Mouse (Mus musculus): Measurements from ENCODE around the gene Abcb10. TPM values are rescaled to one million over a fixed set of nuclear protein-coding genes. Genes with fewer than 3 reads are reported as not detected.
"Not testable (repeated sequence)": the region's sequence is repeated elsewhere in the genome, so short reads cannot be mapped to it uniquely, and the experiment has no call there.

Abcb10 gene
- 10 to 100 TPM; 19.4 to 24.5 TPM for total RNA-seq (2021)
- long read RNA-seq, experiment 1, full-length matches to known transcripts = 8 of 13 reads
- long read RNA-seq, experiment 1, partial matches to known transcripts = 1 of 13 reads
- long read RNA-seq, experiment 1, other reads (novel, unspliced or antisense) = 4 of 13 reads
- long read RNA-seq, experiment 2, full-length matches to known transcripts = 26 of 38 reads
- long read RNA-seq, experiment 2, partial matches to known transcripts = 5 of 38 reads
- long read RNA-seq, experiment 2, other reads (novel, unspliced or antisense) = 7 of 38 reads

- peak; percentile 79 to 81 for DNase-seq (ENCODE audit: low spot score in 2 of 2)
Observed at GRCm38 (mm10) chr8:123982826-123983400, at the start of gene Abcb10. Gene Abcb10 (minus strand): TSS chr8:123983122.

DNA sequence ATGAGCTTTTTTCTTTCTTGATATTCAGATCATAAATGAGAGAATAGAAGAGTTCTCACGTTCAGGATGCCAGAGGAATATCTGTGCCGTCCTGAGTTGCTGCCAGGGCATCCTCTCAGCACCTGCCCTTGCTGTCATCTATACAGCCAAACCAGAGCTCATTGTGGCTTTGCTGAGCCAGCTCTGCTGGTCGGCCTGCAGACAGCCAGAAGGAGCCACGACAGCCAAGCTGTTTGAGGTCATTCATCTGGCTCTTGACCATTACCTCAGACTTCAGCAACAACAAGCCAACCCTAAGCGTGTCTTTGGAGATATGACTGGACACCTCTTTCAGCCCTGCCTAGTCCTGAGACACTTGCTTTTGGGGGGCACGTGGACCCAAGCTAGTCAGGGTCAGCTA is 44.9 kb upstream of the Abcb10 start:
- no peak for DNase-seq (ENCODE audit: low spot score in 2 of 2)

GRCm38 (mm10) chr8:124026265-124026664 is 43.3 kb upstream of the Abcb10 start:
- DNase-seq (ENCODE audit: low spot score in 2 of 2) = not testable (repeated sequence)

DNA sequence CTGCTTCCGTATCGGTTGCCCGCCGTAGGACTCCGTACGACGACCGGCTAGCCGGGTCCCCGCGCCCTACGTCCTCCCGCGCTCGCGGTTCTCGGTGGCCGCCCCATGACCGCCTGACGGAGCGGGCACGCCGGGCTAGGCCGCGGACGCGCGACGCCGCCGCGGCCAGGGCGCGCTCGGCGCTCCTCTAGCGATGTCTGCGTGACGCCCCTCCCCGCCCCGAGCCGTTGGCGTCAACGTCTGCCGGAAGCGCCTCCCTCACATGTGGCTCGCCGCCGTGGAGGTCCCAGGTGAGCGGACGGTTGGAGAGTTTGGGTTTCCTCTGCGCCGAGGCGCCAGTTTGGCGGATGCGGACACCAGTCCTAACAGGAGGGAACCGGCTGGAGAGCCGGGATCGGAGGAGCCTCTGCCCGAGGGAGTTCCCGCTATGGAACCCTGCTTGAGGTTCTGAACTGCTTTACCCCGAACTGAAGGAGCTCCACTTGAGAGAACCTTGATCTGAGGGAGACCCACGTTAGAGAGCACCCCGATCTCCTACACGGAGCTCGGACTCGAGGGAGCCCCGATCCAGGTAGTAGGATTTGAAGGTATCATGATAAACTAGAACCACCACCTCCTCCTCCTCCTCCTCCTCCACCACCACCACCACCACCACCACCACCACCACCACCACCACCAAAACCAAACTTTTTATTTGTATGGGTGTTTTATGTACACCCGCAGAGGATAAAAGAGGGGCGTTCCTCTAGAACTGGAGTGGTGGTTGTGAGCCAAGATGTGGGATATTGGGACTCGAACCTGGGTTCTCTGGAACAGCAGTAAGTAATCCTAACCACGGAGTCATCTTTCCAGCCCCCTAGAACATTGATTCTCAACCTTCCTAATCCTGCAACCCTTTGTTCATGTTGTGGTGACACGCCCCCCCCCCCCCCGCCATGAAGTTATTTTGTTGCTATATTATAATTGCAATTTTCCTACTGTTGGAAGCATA is 38.6 kb upstream of the Abcb10 start, which contains the start of the genes Taf5l and Urb2:
Taf5l (minus strand) TSS at position 161 of the 991 bp plus-strand sequence.
Urb2 (plus strand) TSS at position 272 of the 991 bp plus-strand sequence.
- DNase-seq (ENCODE audit: low spot score in 2 of 2) = peak; percentile 81 to 84

GRCm38 (mm10) chr8:124020439-124021236 is 37.7 kb upstream of the Abcb10 start:
- DNase-seq (ENCODE audit: low spot score in 2 of 2) = peak in 1 of 2 experiments; percentile 20

GRCm38 (mm10) chr8:124019782-124020181 is 36.9 kb upstream of the Abcb10 start:
- no peak for DNase-seq (ENCODE audit: low spot score in 2 of 2)

- DNase-seq (ENCODE audit: low spot score in 2 of 2) = no peak
Observed at GRCm38 (mm10) chr8:124014751-124015150, 31.8 kb upstream of the Abcb10 start.

- DNase-seq (ENCODE audit: low spot score in 2 of 2) = not testable (repeated sequence)
Observed at GRCm38 (mm10) chr8:124014299-124014698, 31.4 kb upstream of the Abcb10 start.

GRCm38 (mm10) chr8:124011989-124012586 is 29.2 kb upstream of the Abcb10 start:
- no peak for DNase-seq (ENCODE audit: low spot score in 2 of 2)

DNA sequence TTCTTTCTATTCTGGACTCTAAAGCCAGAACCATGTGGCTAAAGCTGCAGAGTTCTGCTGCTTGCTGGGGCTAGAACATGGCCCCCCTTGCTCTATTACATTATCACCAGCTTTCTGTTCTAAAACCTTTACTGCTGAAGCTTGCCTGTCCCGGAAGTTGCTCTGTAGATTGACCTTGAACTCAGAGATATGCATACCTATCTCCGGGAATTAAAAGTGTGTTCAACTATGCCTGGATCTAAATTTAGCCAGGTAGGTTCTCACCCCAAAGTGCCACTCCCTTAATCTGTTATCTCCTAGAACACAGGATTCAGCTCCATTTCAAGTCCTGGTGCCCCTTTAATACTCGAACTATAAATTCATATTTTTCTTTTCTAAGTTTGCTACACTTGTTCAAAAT is 28.7 kb upstream of the Abcb10 start:
- no peak for DNase-seq (ENCODE audit: low spot score in 2 of 2)

- DNase-seq (ENCODE audit: low spot score in 2 of 2) = no peak
Observed at GRCm38 (mm10) chr8:124007829-124008228, 24.9 kb upstream of the Abcb10 start.

GRCm38 (mm10) chr8:124002546-124003108 is 19.7 kb upstream of the Abcb10 start:
- no peak for DNase-seq (ENCODE audit: low spot score in 2 of 2)

GRCm38 (mm10) chr8:123999568-123999967 is 16.6 kb upstream of the Abcb10 start:
- no peak for DNase-seq (ENCODE audit: low spot score in 2 of 2)

GRCm38 (mm10) chr8:123993997-123994396 is 11.1 kb upstream of the Abcb10 start:
- DNase-seq (ENCODE audit: low spot score in 2 of 2) = no peak

DNA sequence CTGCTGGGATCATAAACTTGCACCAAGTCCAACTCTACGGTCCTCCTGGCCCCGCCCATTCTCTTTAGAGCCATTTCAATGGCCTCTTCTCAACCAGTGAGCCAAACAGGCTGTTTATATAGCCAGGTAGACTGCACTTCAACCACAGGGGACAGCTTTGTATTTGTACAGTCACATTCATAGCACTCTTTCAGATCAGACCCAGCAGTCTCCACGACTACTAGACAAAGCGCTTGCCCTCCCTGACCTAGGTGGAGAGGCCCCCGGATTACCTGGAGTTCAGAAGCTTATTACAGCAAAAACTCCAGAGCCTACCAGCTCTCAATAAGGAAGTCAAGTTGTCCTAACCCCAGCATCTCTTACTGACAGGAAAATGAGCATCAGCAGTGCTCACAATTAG is 10.7 kb upstream of the Abcb10 start:
- no peak for DNase-seq (ENCODE audit: low spot score in 2 of 2)

DNA sequence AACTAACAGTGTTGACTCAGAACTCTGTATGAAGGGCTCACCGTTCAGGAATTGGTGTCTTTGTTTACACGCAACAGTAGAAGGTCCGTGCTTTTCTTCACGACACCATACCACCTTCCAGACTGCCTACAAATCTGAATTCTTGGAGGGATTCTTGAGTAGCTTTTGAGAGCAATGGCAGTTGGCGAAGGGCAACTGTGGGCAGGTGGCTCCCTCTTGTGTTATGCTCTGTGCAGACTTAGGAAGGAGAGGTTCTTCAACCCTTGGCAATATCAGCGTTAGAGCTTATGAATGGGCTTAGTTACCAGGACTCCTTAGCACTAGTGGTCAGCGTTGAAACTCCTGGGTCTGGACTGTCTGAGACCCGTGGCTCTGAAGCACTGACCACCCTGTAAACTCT is 9.7 kb upstream of the Abcb10 start:
- no peak for DNase-seq (ENCODE audit: low spot score in 2 of 2)

DNA sequence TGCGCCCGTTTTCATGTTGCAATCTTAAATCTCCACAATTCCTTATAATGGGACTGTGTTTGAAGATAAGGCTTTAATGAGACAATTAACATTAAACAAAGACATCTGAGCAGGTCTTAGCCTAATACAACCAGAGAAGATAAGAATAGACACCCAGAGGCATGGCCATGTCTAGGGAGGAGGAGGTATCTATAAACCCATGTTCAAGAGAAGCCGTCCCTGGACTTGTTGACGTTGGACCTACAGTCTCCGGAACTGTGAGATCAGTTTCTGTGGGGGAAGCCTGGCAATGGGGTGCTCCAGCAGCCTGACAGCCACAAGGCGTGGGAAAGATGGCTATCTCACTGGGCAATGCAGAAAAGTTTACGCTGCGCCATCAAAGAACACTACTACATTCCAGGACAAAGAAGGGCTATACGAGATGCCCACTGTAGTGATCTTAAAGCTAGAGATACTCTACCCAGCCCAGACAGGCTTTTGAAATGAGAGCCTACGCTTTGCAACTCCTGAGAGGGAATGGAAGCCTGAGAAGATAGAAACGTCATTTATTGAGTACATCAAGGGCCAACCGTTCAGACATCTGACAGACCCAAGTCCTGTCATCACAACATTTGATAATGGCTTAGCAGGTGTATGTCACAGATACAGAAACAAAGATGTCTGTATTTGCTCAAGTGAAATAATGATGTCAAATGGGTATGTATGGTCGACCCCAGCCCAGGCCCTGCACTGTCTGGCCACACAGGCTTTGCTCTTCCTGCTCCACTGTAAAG is 7.5 kb upstream of the Abcb10 start:
- DNase-seq (ENCODE audit: low spot score in 2 of 2) = no peak

DNA sequence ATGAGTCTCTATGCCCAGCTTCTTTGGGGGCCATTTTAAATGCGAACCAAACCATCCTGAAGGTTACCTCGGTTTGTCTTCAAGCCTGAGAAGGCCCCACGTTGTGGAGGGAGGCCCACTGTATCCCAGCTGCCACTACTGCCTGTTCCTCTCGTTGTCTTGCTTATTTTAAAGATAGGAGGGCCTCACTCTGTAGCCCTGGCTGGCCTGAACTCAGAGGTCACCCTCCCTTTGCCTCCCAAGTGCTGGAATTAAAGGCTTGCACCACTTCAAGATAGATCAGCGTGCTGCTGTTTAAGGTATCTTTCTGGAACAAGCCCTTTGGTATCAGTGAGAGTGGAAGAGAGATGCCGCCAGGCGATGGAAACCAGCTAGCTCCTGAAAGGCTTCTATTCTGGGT is 6.2 kb upstream of the Abcb10 start:
- DNase-seq (ENCODE audit: low spot score in 2 of 2) = no peak

GRCm38 (mm10) chr8:123988605-123989038 is 5.7 kb upstream of the Abcb10 start:
- no peak for DNase-seq (ENCODE audit: low spot score in 2 of 2)
